8 mouse cellular contexts compared by ENCODE assay signal in genomic region chr14:20479291-20480194, GRCm38 (mm10). TPM values are rescaled to one million over a fixed set of nuclear protein-coding genes. Genes with fewer than 3 reads are reported as not detected.
DNase-seq lines count a peak whose midpoint lies in the region; ATAC-seq lines count a peak whose summit lies in the region.

Gene Anxa7 (minus strand): TSS chr14:20480133.

- peaks cover 10% of the 10 kb centered on the region for H3K36me3 ChIP-seq in heart, embryonic 12.5 days
- peaks cover 20% of the 10 kb centered on the region for H3K36me3 ChIP-seq in liver, embryonic 12.5 days
- no peaks in the 10 kb centered on the region for H3K36me3 ChIP-seq in stomach, embryonic 16.5 days (ENCODE audit: control insufficient read depth, insufficient read depth, low read length)

- peak within 1 kb of the TSS; percentile 70 for H3K27ac ChIP-seq in heart, embryonic 12.5 days (ENCODE audit: poor library complexity, severe bottlenecking)
- peak within 1 kb of the TSS; percentile 94 for H3K27ac ChIP-seq in liver, embryonic 12.5 days
- peak within 1 kb of the TSS; percentile 93 for H3K27ac ChIP-seq in stomach, embryonic 16.5 days (ENCODE audit: low read length)

- peak within 1 kb of the TSS; percentile 82 for H3K4me2 ChIP-seq in heart, embryonic 12.5 days
- peak within 1 kb of the TSS; percentile 82 for H3K4me2 ChIP-seq in liver, embryonic 12.5 days
- H3K4me2 ChIP-seq in stomach, embryonic 16.5 days (ENCODE audit: low read depth, low read length), result peak within 1 kb of the TSS; percentile 80

- peak; percentile 86 for ATAC-seq in erythroid progenitor cell, adult 5-6 weeks (replicated peaks; ENCODE audit: low FRiP score, poor library complexity, severe bottlenecking)
- ATAC-seq in heart, embryonic 12.5 days (ENCODE audit: insufficient number of reproducible peaks, low FRiP score), result peak; percentile 88
- ATAC-seq in liver, embryonic 12.5 days, result peak; percentile 85
- ATAC-seq in stomach, embryonic 16.5 days (ENCODE audit: insufficient read depth, low FRiP score), result peak; percentile 91

- under 1% methylated on average over 48 of the region's 48 CpGs for WGBS in heart, embryonic 12.5 days
- WGBS in liver, embryonic 12.5 days (ENCODE audit: insufficient replicate concordance), result under 1% methylated on average over 48 of the region's 48 CpGs
- under 1% methylated on average over 48 of the region's 48 CpGs for WGBS in stomach, embryonic 16.5 days

- H3K27me3 ChIP-seq in heart, embryonic 12.5 days (replicated peaks), result no peaks in the 10 kb centered on the region
- no peaks in the 10 kb centered on the region for H3K27me3 ChIP-seq in liver, embryonic 12.5 days (replicated peaks)
- H3K27me3 ChIP-seq in stomach, embryonic 16.5 days (ENCODE audit: control insufficient read depth, insufficient read depth, low read length), result no peaks in the 10 kb centered on the region

- peaks cover 15% of the 10 kb centered on the region for H3K4me1 ChIP-seq in heart, embryonic 12.5 days (replicated peaks)
- H3K4me1 ChIP-seq in liver, embryonic 12.5 days, result peaks cover 40% of the 10 kb centered on the region
- H3K4me1 ChIP-seq in stomach, embryonic 16.5 days (ENCODE audit: control insufficient read depth, insufficient read depth, low read length), result peaks cover 17% of the 10 kb centered on the region

- H3K9me3 ChIP-seq in heart, embryonic 12.5 days (replicated peaks), result no peaks in the 10 kb centered on the region
- no peaks in the 10 kb centered on the region for H3K9me3 ChIP-seq in liver, embryonic 12.5 days (replicated peaks)
- no peaks in the 10 kb centered on the region for H3K9me3 ChIP-seq in stomach, embryonic 16.5 days (replicated peaks; ENCODE audit: control insufficient read depth, low read length)

- H3K4me3 ChIP-seq in heart, embryonic 12.5 days, result peak within 1 kb of the TSS; percentile 81
- H3K4me3 ChIP-seq in liver, embryonic 12.5 days, result peak within 1 kb of the TSS; percentile 86
- peak within 1 kb of the TSS; percentile 82 for H3K4me3 ChIP-seq in stomach, embryonic 16.5 days (replicated peaks; ENCODE audit: low read length)

- peak; percentile 86 for DNase-seq in CD4-positive helper T cell, adult 2 months (ENCODE audit: low read depth, low spot score)
- peak; percentile 24 for DNase-seq in brain, embryonic 18.5 days (ENCODE audit: low read depth, low spot score)
- peak; percentile 88 for DNase-seq in kidney, postnatal 10 days
- peak; percentile 78 for DNase-seq in neural tube, embryonic 10.5 days (ENCODE audit: extremely low spot score, low spot score)

- H3K9ac ChIP-seq in heart, embryonic 12.5 days, result peak within 1 kb of the TSS; percentile 85
- H3K9ac ChIP-seq in liver, embryonic 12.5 days, result peak within 1 kb of the TSS; percentile 92
- peak within 1 kb of the TSS; percentile 90 for H3K9ac ChIP-seq in stomach, embryonic 16.5 days (ENCODE audit: low read length)

RNA-seq across cellular contexts. Expression of gene Anxa7, which starts in this region (rescaled TPM):
- 59.9 and 88.3 TPM in 2 replicates for total RNA-seq in erythroid progenitor cell, adult 5-6 weeks (2015; ENCODE audit: low replicate concordance)
- total RNA-seq in erythroid progenitor cell, adult 5-6 weeks (2017; ENCODE audit: low replicate concordance), result 60.6 and 79.3 TPM in 2 replicates
- 38.6 and 38.8 TPM in 2 replicates for polyA plus RNA-seq in heart, embryonic 12.5 days (2016; fragmentation: Nextera tagmentation; extraction: Ambion mirVana)
- 49.2 and 51.4 TPM in 2 replicates for polyA plus RNA-seq in liver, embryonic 12.5 days (2016; fragmentation: Nextera tagmentation; extraction: Ambion mirVana)
- 76.4 and 86.2 TPM in 2 replicates for polyA plus RNA-seq in stomach, embryonic 16.5 days (2015; fragmentation: Nextera tagmentation; extraction: Ambion mirVana)

Comparison
In these comparisons a context has a peak if more than half of its experiments do, and no peak if none do; other contexts are left out.
1. Peak in every context shown above with its lines: DNase-seq, ATAC-seq, H3K4me3 ChIP-seq and H3K27ac ChIP-seq.
2. DNase-seq: peak in every context shown above with its lines; median percentile 88 in kidney, postnatal 10 days; 86 in CD4-positive helper T cell, adult 2 months; 78 in neural tube, embryonic 10.5 days; 24 in brain, embryonic 18.5 days.